Mouse (Mus musculus) adrenal gland, adult 10 weeks (tissue): ENCODE data around the gene Bag5. TPM values are rescaled to one million over a fixed set of nuclear protein-coding genes. Genes with fewer than 3 reads are reported as not detected.

Experiments used
- polyA plus RNA-seq: library from polyadenylated mRNA; stranded (reverse); fragments of 350-450 nt; fragmentation: Illumina TruSeq; extraction: RNeasy Lipid Tissue Mini Kit (QIAGEN cat#74804); gene quantifications from one replicate; pipeline ENCODE4 v1.2.3, GENCODE M21; 2014; ENCODE audit warnings: low read depth, low replicate concordance

Bag5 gene
- polyA plus RNA-seq: 37.5 TPM

DNA sequence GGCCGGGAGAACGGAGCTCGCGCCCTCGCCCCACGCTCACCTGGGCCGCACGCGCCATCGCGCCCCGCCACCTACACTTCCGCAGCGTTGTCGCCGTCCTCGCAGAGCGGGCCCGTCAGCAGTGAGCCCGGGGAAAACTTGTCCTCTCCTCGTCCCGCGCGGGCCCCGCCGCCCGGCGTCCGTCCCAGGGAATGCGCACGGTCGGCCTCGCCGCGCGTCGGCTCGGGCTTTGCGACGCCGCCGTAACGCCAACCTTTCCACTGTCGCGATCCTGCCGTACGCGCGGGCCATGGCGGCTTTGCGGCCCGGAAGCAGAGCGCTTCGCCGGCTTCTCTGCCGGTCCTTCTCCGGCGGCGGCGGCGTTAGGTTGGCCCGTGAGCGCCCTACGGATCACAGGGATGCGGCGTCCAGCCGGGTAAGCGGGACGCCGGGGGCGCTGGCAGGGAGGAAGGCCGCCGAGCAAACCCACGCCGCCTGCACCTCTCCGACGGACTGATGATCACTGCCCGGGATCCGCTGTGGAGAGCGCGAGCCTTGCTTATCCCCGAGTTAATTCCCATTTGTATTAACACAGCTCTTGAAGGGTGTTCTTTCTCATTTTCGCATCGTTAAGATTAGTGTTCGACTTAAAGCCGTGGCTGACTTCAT is at the start of gene Bag5, which contains the start of gene Apopt1:
TSS of gene Bag5 (minus strand) at position 254 of the 648 bp plus-strand sequence.
TSS of gene Apopt1 (plus strand) at position 258 of the 648 bp plus-strand sequence.

GRCm38 (mm10) chr12:111758381-111759175 is 45.5 kb upstream of the Bag5 start, which contains the start of gene Klc1:
TSS of gene Klc1 (plus strand) at chr12:111758849.

DNA sequence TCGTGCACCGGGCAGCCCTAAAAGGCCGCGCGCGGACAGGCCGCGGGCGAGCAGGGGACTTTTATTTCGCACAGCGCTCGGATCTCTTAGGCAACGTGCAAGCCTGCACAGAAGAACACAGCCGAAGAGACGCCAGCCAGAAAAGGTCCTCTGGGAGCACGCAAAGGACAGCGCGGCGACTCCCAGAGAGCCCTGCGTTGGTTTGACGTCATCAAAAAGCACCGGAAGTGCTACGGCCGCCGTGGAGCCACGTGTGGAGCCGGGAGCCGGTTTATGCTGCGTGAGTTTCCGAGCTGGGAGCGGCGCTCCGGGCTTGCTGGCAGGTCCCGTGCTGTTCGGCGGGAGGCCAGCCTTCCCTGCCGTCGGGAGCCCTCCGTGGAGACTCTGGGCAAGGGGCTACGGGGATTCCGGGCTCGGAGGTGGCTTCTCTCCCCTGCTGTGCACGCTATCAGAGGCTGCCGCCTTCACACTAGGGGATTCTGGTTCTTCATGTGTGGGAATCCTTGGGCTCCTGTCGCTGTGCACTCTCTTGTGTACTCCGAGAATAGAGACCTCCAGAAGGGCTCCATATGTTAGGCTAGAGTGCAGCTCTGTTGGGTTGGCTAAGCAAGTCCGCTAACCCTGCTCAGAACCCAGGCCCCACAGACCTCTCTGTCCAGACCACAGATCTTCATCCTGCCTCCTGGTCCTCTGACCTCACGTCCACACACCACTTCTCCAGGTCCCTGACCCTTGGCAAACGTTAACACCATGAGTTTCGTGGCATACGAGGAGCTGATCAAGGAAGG is 35.0 kb downstream of the Bag5 start, which contains the start of gene Trmt61a:
TSS of gene Trmt61a (plus strand) at position 224 of the 788 bp plus-strand sequence.

GRCm38 (mm10) chr12:111672176-111672575 is 40.9 kb downstream of the Bag5 start, which contains the start of gene Ckb:
TSS of gene Ckb (minus strand) at chr12:111672338.

Other genes with a start within 250 kb of the Bag5 start
- gene Gm266, start 227.4 kb downstream of the Bag5 start, polyA plus RNA-seq: not detected
- 976 TPM for gene Eif5, start 175.2 kb downstream of the Bag5 start, polyA plus RNA-seq
- gene Mark3, start 138.7 kb downstream of the Bag5 start, polyA plus RNA-seq: 266 TPM
- gene Ckb, start 40.9 kb downstream of the Bag5 start, polyA plus RNA-seq: 0.58 TPM
- gene Trmt61a, start 35.2 kb downstream of the Bag5 start, polyA plus RNA-seq: not detected
- 45.3 TPM for gene Apopt1, start within 50 bp of the Bag5 start, polyA plus RNA-seq
- gene Klc1, start 45.6 kb upstream of the Bag5 start, polyA plus RNA-seq: 5.1 TPM
- 1.6 TPM for gene Xrcc3, start 100.6 kb upstream of the Bag5 start, polyA plus RNA-seq
- gene Zfyve21, start 100.9 kb upstream of the Bag5 start, polyA plus RNA-seq: 23.0 TPM
- 3.4 TPM for gene Ppp1r13b, start 194.9 kb upstream of the Bag5 start, polyA plus RNA-seq